Mouse (Mus musculus) T-helper 2 cell (primary cell): ENCODE measurements around the gene 4930556J24Rik.
"Not testable (repeated sequence)": the region's sequence is repeated elsewhere in the genome, so short reads cannot be mapped to it uniquely, and the experiment has no call there.

Experiments
- in situ Hi-C: fragments of 300-600 bp; cut with MboI, MseI; formaldehyde crosslinking; loops from one replicate; pipeline ENCODE4 v1.15.1; 2025; ENCODE audit warnings: high pct_unique_total_duplicates

4930556J24Rik gene

GRCm38 (mm10) chr11:3973081-3973480 lies 3.5 kb downstream of the 4930556J24Rik start:
- in situ Hi-C loops, result no loop called here

- in situ Hi-C loops, result no loop called here
Measured at GRCm38 (mm10) chr11:3970361-3970760, 6.2 kb downstream of the 4930556J24Rik start.

GRCm38 (mm10) chr11:3969837-3970236 lies 6.7 kb downstream of the 4930556J24Rik start:
- in situ Hi-C loops, result no loop called here

- in situ Hi-C loops, result no loop called here
Measured at GRCm38 (mm10) chr11:3964416-3965172, 12.0 kb downstream of the 4930556J24Rik start.

- in situ Hi-C loops, result no loop called here
Measured at GRCm38 (mm10) chr11:3963610-3964415, 12.8 kb downstream of the 4930556J24Rik start, which contains the start of gene Pes1. Gene Pes1, plus strand, starts transcription at chr11:3963975.

GRCm38 (mm10) chr11:3963155-3963554 lies 13.4 kb downstream of the 4930556J24Rik start:
- in situ Hi-C loops, result no loop called here

- in situ Hi-C loops, result no loop called here
Measured at GRCm38 (mm10) chr11:3961761-3962160, 14.8 kb downstream of the 4930556J24Rik start.

- in situ Hi-C loops, result no loop called here
Measured at GRCm38 (mm10) chr11:3960901-3961300, 15.7 kb downstream of the 4930556J24Rik start.

GRCm38 (mm10) chr11:3955371-3955770 lies 21.2 kb downstream of the 4930556J24Rik start:
- in situ Hi-C loops, result not testable (repeated sequence)

GRCm38 (mm10) chr11:3954876-3955275 lies 21.7 kb downstream of the 4930556J24Rik start:
- in situ Hi-C loops, result not testable (repeated sequence)

- in situ Hi-C loops, result no loop called here
Measured at GRCm38 (mm10) chr11:3946386-3946785, 30.2 kb downstream of the 4930556J24Rik start.

- in situ Hi-C loops, result no loop called here
Measured at GRCm38 (mm10) chr11:3941371-3941770, 35.2 kb downstream of the 4930556J24Rik start.

- in situ Hi-C loops, result no loop called here
Measured at GRCm38 (mm10) chr11:3937321-3937874, 39.2 kb downstream of the 4930556J24Rik start.

GRCm38 (mm10) chr11:3936318-3936717 lies 40.3 kb downstream of the 4930556J24Rik start:
- in situ Hi-C loops, result no loop called here

- in situ Hi-C loops, result no loop called here
Measured at GRCm38 (mm10) chr11:3935135-3935534, 41.4 kb downstream of the 4930556J24Rik start.

GRCm38 (mm10) chr11:3933756-3934285 lies 42.8 kb downstream of the 4930556J24Rik start:
- in situ Hi-C loops, result no loop called here

- in situ Hi-C loops, result no loop called here
Measured at GRCm38 (mm10) chr11:3931511-3932211, 44.9 kb downstream of the 4930556J24Rik start, which contains the start of gene Tcn2. Gene Tcn2, minus strand, starts transcription at chr11:3932159.

- in situ Hi-C loops, result no loop called here
Measured at GRCm38 (mm10) chr11:3930931-3931330, 45.6 kb downstream of the 4930556J24Rik start.

GRCm38 (mm10) chr11:3930019-3930418 lies 46.6 kb downstream of the 4930556J24Rik start:
- in situ Hi-C loops, result no loop called here

- in situ Hi-C loops, result no loop called here
Measured at GRCm38 (mm10) chr11:3925916-3926315, 50.7 kb downstream of the 4930556J24Rik start.

GRCm38 (mm10) chr11:3922731-3923130 lies 53.8 kb downstream of the 4930556J24Rik start:
- in situ Hi-C loops, result no loop called here
